Mouse (Mus musculus): Measurements from ENCODE around the gene Reln. TPM values are rescaled to one million over a fixed set of nuclear protein-coding genes. Genes with fewer than 3 reads are reported as not detected.

Gene Reln
- polyA plus RNA-seq, 1 experiment from 2014 or later, result 118 TPM

GRCm38 (mm10) chr5:22127583-22127982, 216.9 kb downstream of the Reln start:
- H3K4me2 ChIP-seq (ENCODE audit: low read depth, low read length), result no peak overlapping the region

GRCm38 (mm10) chr5:22119296-22119695, 225.2 kb downstream of the Reln start:
- H3K4me2 ChIP-seq (ENCODE audit: low read depth, low read length), result no peak overlapping the region
- no peak overlapping the region for H3K9ac ChIP-seq (replicated peaks; ENCODE audit: low read depth, low read length)
- peaks cover 7% of the 10 kb centered on the region; the same call in 1 of the 2 replicates for H3K4me1 ChIP-seq (ENCODE audit: control insufficient read depth, insufficient read depth, low read length)
- no peaks in the 10 kb centered on the region for H3K36me3 ChIP-seq (ENCODE audit: control insufficient read depth, insufficient read depth, low read length)
- WGBS, result 43% methylated on average over 1 of the region's 1 CpGs
- no peaks in the 10 kb centered on the region for H3K27me3 ChIP-seq (ENCODE audit: control insufficient read depth, insufficient read depth, low read length)
- H3K9me3 ChIP-seq (ENCODE audit: control insufficient read depth, low read length), result no peaks in the 10 kb centered on the region
- no peak overlapping the region for H3K4me3 ChIP-seq (ENCODE audit: low read depth, low read length)
- no peak overlapping the region for H3K27ac ChIP-seq (ENCODE audit: low read depth, low read length)
- no peak for ATAC-seq (ENCODE audit: low read depth)

More at GRCm38 (mm10) chr5:22127583-22127982, 216.9 kb downstream of the Reln start:
- no peaks in the 10 kb centered on the region for H3K36me3 ChIP-seq (ENCODE audit: control insufficient read depth, insufficient read depth, low read length)
- H3K9me3 ChIP-seq (ENCODE audit: control insufficient read depth, low read length), result no peaks in the 10 kb centered on the region
- H3K27me3 ChIP-seq (ENCODE audit: control insufficient read depth, insufficient read depth, low read length), result no peaks in the 10 kb centered on the region
- H3K27ac ChIP-seq (ENCODE audit: low read depth, low read length), result no peak overlapping the region
- no peak overlapping the region for H3K4me3 ChIP-seq (ENCODE audit: low read depth, low read length)
- no peak for ATAC-seq (ENCODE audit: low read depth)
- no peak overlapping the region for H3K9ac ChIP-seq (replicated peaks; ENCODE audit: low read depth, low read length)
- no peaks in the 10 kb centered on the region for H3K4me1 ChIP-seq (ENCODE audit: control insufficient read depth, insufficient read depth, low read length)

GRCm38 (mm10) chr5:22118456-22118855, 226.0 kb downstream of the Reln start:
- H3K9me3 ChIP-seq (ENCODE audit: control insufficient read depth, low read length), result no peaks in the 10 kb centered on the region
- no peak overlapping the region for H3K27ac ChIP-seq (ENCODE audit: low read depth, low read length)
- no peaks in the 10 kb centered on the region for H3K27me3 ChIP-seq (ENCODE audit: control insufficient read depth, insufficient read depth, low read length)
- ATAC-seq (ENCODE audit: low read depth), result no peak
- H3K4me2 ChIP-seq (ENCODE audit: low read depth, low read length), result no peak overlapping the region
- H3K9ac ChIP-seq (replicated peaks; ENCODE audit: low read depth, low read length), result no peak overlapping the region
- H3K36me3 ChIP-seq (ENCODE audit: control insufficient read depth, insufficient read depth, low read length), result no peaks in the 10 kb centered on the region
- H3K4me3 ChIP-seq (ENCODE audit: low read depth, low read length), result no peak overlapping the region
- H3K4me1 ChIP-seq (ENCODE audit: control insufficient read depth, insufficient read depth, low read length), result peaks cover 7% of the 10 kb centered on the region; the same call in 1 of the 2 replicates
- WGBS, result 29% methylated on average over 6 of the region's 6 CpGs

- ATAC-seq (ENCODE audit: low read depth), result peak; percentile 73; the same call in 1 of the 2 replicates
- Histone ChIP-seq H3K4me2 (ENCODE audit: low read depth, low read length) (no peak overlapping the region), H3K4me1 (ENCODE audit: control insufficient read depth, insufficient read depth, low read length) (peaks cover 7% of the 10 kb centered on the region; the same call in 1 of the 2 replicates), H3K9ac (replicated peaks; ENCODE audit: low read depth, low read length) (no peak overlapping the region), H3K9me3 (ENCODE audit: control insufficient read depth, low read length) (no peaks in the 10 kb centered on the region), H3K36me3 (ENCODE audit: control insufficient read depth, insufficient read depth, low read length) (no peaks in the 10 kb centered on the region), H3K27ac (ENCODE audit: low read depth, low read length) (no peak overlapping the region), H3K27me3 (ENCODE audit: control insufficient read depth, insufficient read depth, low read length) (no peaks in the 10 kb centered on the region), H3K4me3 (ENCODE audit: low read depth, low read length) (no peak overlapping the region)
- 43% methylated on average over 9 of the region's 9 CpGs for WGBS
These were observed 227.6 kb downstream of the Reln start for GRCm38 (mm10) chr5:22116922-22117321.

GRCm38 (mm10) chr5:22106811-22107485, 237.6 kb downstream of the Reln start:
- H3K4me2 ChIP-seq (ENCODE audit: low read depth, low read length), result no peak overlapping the region
- no peaks in the 10 kb centered on the region for H3K36me3 ChIP-seq (ENCODE audit: control insufficient read depth, insufficient read depth, low read length)
- H3K9ac ChIP-seq (replicated peaks; ENCODE audit: low read depth, low read length), result no peak overlapping the region
- H3K27me3 ChIP-seq (ENCODE audit: control insufficient read depth, insufficient read depth, low read length), result no peaks in the 10 kb centered on the region
- H3K4me3 ChIP-seq (ENCODE audit: low read depth, low read length), result no peak overlapping the region
- no peak overlapping the region for H3K27ac ChIP-seq (ENCODE audit: low read depth, low read length)
- H3K4me1 ChIP-seq (ENCODE audit: control insufficient read depth, insufficient read depth, low read length), result no peaks in the 10 kb centered on the region
- 80% methylated on average over 9 of the region's 9 CpGs for WGBS
- ATAC-seq (ENCODE audit: low read depth), result no peak
- no peaks in the 10 kb centered on the region for H3K9me3 ChIP-seq (ENCODE audit: control insufficient read depth, low read length)

GRCm38 (mm10) chr5:22094984-22095383, 249.5 kb downstream of the Reln start:
- H3K27me3 ChIP-seq (ENCODE audit: control insufficient read depth, insufficient read depth, low read length), result no peaks in the 10 kb centered on the region
- no peak overlapping the region for H3K27ac ChIP-seq (ENCODE audit: low read depth, low read length)
- H3K4me3 ChIP-seq (ENCODE audit: low read depth, low read length), result no peak overlapping the region
- H3K36me3 ChIP-seq (ENCODE audit: control insufficient read depth, insufficient read depth, low read length), result no peaks in the 10 kb centered on the region
- no peaks in the 10 kb centered on the region for H3K9me3 ChIP-seq (ENCODE audit: control insufficient read depth, low read length)
- peaks cover 5% of the 10 kb centered on the region for H3K4me1 ChIP-seq (ENCODE audit: control insufficient read depth, insufficient read depth, low read length)
- no peak overlapping the region for H3K4me2 ChIP-seq (ENCODE audit: low read depth, low read length)
- WGBS, result 54% methylated on average over 5 of the region's 5 CpGs
- peak; percentile 68; the same call in 1 of the 2 replicates for ATAC-seq (ENCODE audit: low read depth)
- H3K9ac ChIP-seq (replicated peaks; ENCODE audit: low read depth, low read length), result no peak overlapping the region

GRCm38 (mm10) chr5:22094043-22094442, 250.5 kb downstream of the Reln start:
- peaks cover 5% of the 10 kb centered on the region for H3K4me1 ChIP-seq (ENCODE audit: control insufficient read depth, insufficient read depth, low read length)
- H3K27ac ChIP-seq (ENCODE audit: low read depth, low read length), result no peak overlapping the region
- no peak for ATAC-seq (ENCODE audit: low read depth)
- WGBS, result 73% methylated on average over 5 of the region's 5 CpGs
- H3K9me3 ChIP-seq (ENCODE audit: control insufficient read depth, low read length), result no peaks in the 10 kb centered on the region
- no peak overlapping the region for H3K9ac ChIP-seq (replicated peaks; ENCODE audit: low read depth, low read length)
- no peaks in the 10 kb centered on the region for H3K27me3 ChIP-seq (ENCODE audit: control insufficient read depth, insufficient read depth, low read length)
- no peak overlapping the region for H3K4me2 ChIP-seq (ENCODE audit: low read depth, low read length)
- H3K36me3 ChIP-seq (ENCODE audit: control insufficient read depth, insufficient read depth, low read length), result no peaks in the 10 kb centered on the region
- H3K4me3 ChIP-seq (ENCODE audit: low read depth, low read length), result no peak overlapping the region

GRCm38 (mm10) chr5:22093157-22093865, 251.2 kb downstream of the Reln start:
- H3K4me3 ChIP-seq (ENCODE audit: low read depth, low read length), result no peak overlapping the region
- no peak overlapping the region for H3K9ac ChIP-seq (replicated peaks; ENCODE audit: low read depth, low read length)
- peaks cover 5% of the 10 kb centered on the region for H3K4me1 ChIP-seq (ENCODE audit: control insufficient read depth, insufficient read depth, low read length)
- no peaks in the 10 kb centered on the region for H3K9me3 ChIP-seq (ENCODE audit: control insufficient read depth, low read length)
- WGBS, result 30% methylated on average over 9 of the region's 9 CpGs
- no peak overlapping the region for H3K4me2 ChIP-seq (ENCODE audit: low read depth, low read length)
- H3K27ac ChIP-seq (ENCODE audit: low read depth, low read length), result peak overlapping the region; percentile 34; the same call in 1 of the 2 replicates
- no peaks in the 10 kb centered on the region for H3K36me3 ChIP-seq (ENCODE audit: control insufficient read depth, insufficient read depth, low read length)
- no peaks in the 10 kb centered on the region for H3K27me3 ChIP-seq (ENCODE audit: control insufficient read depth, insufficient read depth, low read length)
- ATAC-seq (ENCODE audit: low read depth), result peak; percentile 78

- Histone ChIP-seq H3K9ac (replicated peaks; ENCODE audit: low read depth, low read length) (no peak overlapping the region), H3K36me3 (ENCODE audit: control insufficient read depth, insufficient read depth, low read length) (no peaks in the 10 kb centered on the region), H3K27ac (ENCODE audit: low read depth, low read length) (no peak overlapping the region), H3K27me3 (ENCODE audit: control insufficient read depth, insufficient read depth, low read length) (no peaks in the 10 kb centered on the region), H3K4me1 (ENCODE audit: control insufficient read depth, insufficient read depth, low read length) (no peaks in the 10 kb centered on the region), H3K4me2 (ENCODE audit: low read depth, low read length) (no peak overlapping the region), H3K9me3 (ENCODE audit: control insufficient read depth, low read length) (no peaks in the 10 kb centered on the region), H3K4me3 (ENCODE audit: low read depth, low read length) (no peak overlapping the region)
- 64% methylated on average over 6 of the region's 6 CpGs for WGBS
- ATAC-seq (ENCODE audit: low read depth), result no peak
These were observed 264.0 kb downstream of the Reln start for GRCm38 (mm10) chr5:22080468-22080986.
